ENCODE assay signal across 26 mouse cellular contexts in genomic region chr4:63222246-63222645, GRCm38 (mm10). TPM values are rescaled to one million over a fixed set of nuclear protein-coding genes. Genes with fewer than 3 reads are reported as not detected.
DNase-seq lines count a peak whose midpoint lies in the region; ATAC-seq and TF ChIP-seq lines count a peak whose summit lies in the region.
"Had no signal": no experiment of that assay in that cellular context is flagged by ENCODE, and none has a peak within 500 bp of the region (broad histone marks: within the 10 kb centered on the region; RNA-seq: fewer than 3 reads in every experiment).

No protein-coding gene starts in this region.

- no peaks in the 10 kb centered on the region for H3K9me3 ChIP-seq in intestine, embryonic 15.5 days
- H3K9me3 ChIP-seq in heart, embryonic 10.5 days = no peaks in the 10 kb centered on the region
- H3K9me3 ChIP-seq: embryonic facial prominence, embryonic 10.5 days; heart, embryonic 15.5 days had no signal

- ATAC-seq in CD4-positive, CD25-positive, alpha-beta regulatory T cell, adult 4 months = peak; percentile 64
- ATAC-seq in intestine, embryonic 15.5 days = no peak
- ATAC-seq: forebrain, postnatal 0 days; liver, postnatal 0 days had no signal

- WGBS in intestine, embryonic 15.5 days = 77% methylated on average over 8 of the region's 8 CpGs
- 92% methylated on average over 8 of the region's 8 CpGs for WGBS in heart, embryonic 10.5 days

- H3K9ac ChIP-seq in intestine, embryonic 15.5 days = no peak overlapping the region
- H3K9ac ChIP-seq: forebrain, postnatal 0 days; heart, embryonic 15.5 days; hindbrain, embryonic 14.5 days; liver, postnatal 0 days had no signal

- no peak for DNase-seq in gastrocnemius, adult 2 months
- no peak for DNase-seq in gastrocnemius, postnatal 4 days (ENCODE audit: low spot score in 2 of 2)
- peak; percentile 37 for DNase-seq in kidney, postnatal 14 days
- DNase-seq in thymus, postnatal 10 days (ENCODE audit: low spot score in 2 of 2) = peak; percentile 37 to 47
- no peak for DNase-seq in heart, embryonic 10.5 days (ENCODE audit: low spot score)
- no peak for DNase-seq in c-Kit-positive CD71-positive TER-119-positive erythroid progenitor cells, embryonic 14.5 days (ENCODE audit: low spot score)
- DNase-seq: adrenal gland, adult 8-10 months; forebrain, postnatal 0 days; liver, postnatal 0 days had no signal

- H3K4me3 ChIP-seq in gastrocnemius, adult 2 months = peak overlapping the region; percentile 32; the same call in 1 of the 2 replicates
- no peak overlapping the region for H3K4me3 ChIP-seq in intestine, embryonic 15.5 days (replicated peaks)
- H3K4me3 ChIP-seq in heart, embryonic 10.5 days = no peak overlapping the region
- H3K4me3 ChIP-seq: embryonic facial prominence, embryonic 10.5 days; heart, embryonic 15.5 days had no signal

- H3K4me1 ChIP-seq in intestine, embryonic 15.5 days (replicated peaks) = peaks cover 20% of the 10 kb centered on the region
- peaks cover 7% of the 10 kb centered on the region; the same call in 1 of the 2 replicates for H3K4me1 ChIP-seq in heart, embryonic 10.5 days

- no peak overlapping the region for H3K4me2 ChIP-seq in intestine, embryonic 15.5 days (replicated peaks)
- H3K4me2 ChIP-seq: heart, embryonic 15.5 days; hindbrain, embryonic 14.5 days; midbrain, embryonic 11.5 days had no signal

- H3K27me3 ChIP-seq in intestine, embryonic 15.5 days (replicated peaks) = no peaks in the 10 kb centered on the region
- peaks cover 47% of the 10 kb centered on the region; the same call in 1 of the 2 replicates for H3K27me3 ChIP-seq in heart, embryonic 10.5 days (ENCODE audit: insufficient read depth, poor library complexity, severe bottlenecking)
- H3K27me3 ChIP-seq: heart, embryonic 15.5 days had no signal

- H3K27ac ChIP-seq in gastrocnemius, adult 2 months = peak overlapping the region; percentile 39; the same call in 1 of the 2 replicates
- H3K27ac ChIP-seq in intestine, embryonic 15.5 days = no peak overlapping the region
- H3K27ac ChIP-seq in heart, embryonic 10.5 days = no peak overlapping the region
- H3K27ac ChIP-seq: embryonic facial prominence, embryonic 10.5 days; heart, embryonic 15.5 days; hindbrain, embryonic 14.5 days had no signal

- H3K36me3 ChIP-seq in intestine, embryonic 15.5 days = peaks cover 14% of the 10 kb centered on the region
- H3K36me3 ChIP-seq in heart, embryonic 10.5 days = peaks cover 6% of the 10 kb centered on the region
- H3K36me3 ChIP-seq: G1E; heart, embryonic 15.5 days had no signal

- no peak for TF ChIP-seq CTCF in gastrocnemius, adult 2 months (IDR thresholded peaks at IDR 0.05)

- intact Hi-C loops in gastrocnemius, adult 2 months (cut with DNase I) = no loop called here

RNA-seq across cellular contexts. Expression of gene Col27a1, which starts 8.4 kb away (rescaled TPM):
- total RNA-seq in gastrocnemius, adult 2 months (2021) = under 1 TPM; 0.23 to 0.75 TPM
- 10 to 100 TPM; 17.5 to 19.5 TPM for total RNA-seq in gastrocnemius, postnatal 4 days (2021)
- polyA plus RNA-seq in CD4-positive, CD25-positive, alpha-beta regulatory T cell, adult 4 months (2017; shearing (Covaris generic)) = under 1 TPM; 0.33 to 0.75 TPM
- 13.1 and 13.3 TPM in 2 replicates for polyA plus RNA-seq in intestine, embryonic 15.5 days (2015; fragmentation: Nextera tagmentation; extraction: Ambion mirVana)
- 2.3 and 4.3 TPM in 2 replicates for polyA plus RNA-seq in heart, embryonic 10.5 days (2016; fragmentation: Nextera tagmentation; extraction: Ambion mirVana)
- polyA plus RNA-seq: G1E had no signal

RNA-seq across cellular contexts. Expression of gene Kif12, which starts 50.3 kb away (rescaled TPM):
- not detected for total RNA-seq in gastrocnemius, adult 2 months (2021)
- not detected for total RNA-seq in gastrocnemius, postnatal 4 days (2021)
- not detected for polyA plus RNA-seq in CD4-positive, CD25-positive, alpha-beta regulatory T cell, adult 4 months (2017; shearing (Covaris generic))
- polyA plus RNA-seq in intestine, embryonic 15.5 days (2015; fragmentation: Nextera tagmentation; extraction: Ambion mirVana) = 67.1 and 77.3 TPM in 2 replicates
- 0.12 and 3.4 TPM in 2 replicates for polyA plus RNA-seq in heart, embryonic 10.5 days (2016; fragmentation: Nextera tagmentation; extraction: Ambion mirVana)
- total RNA-seq: adrenal gland, adult 8-10 months; CH12.LX; G1E; gastrocnemius, postnatal 36 days; heart, adult 8-10 months; heart, postnatal 36 days; layer of hippocampus, adult 18-20 months; layer of hippocampus, postnatal 25 days; left cerebral cortex, postnatal 10 days; megakaryocyte progenitor cell, adult 5-6 weeks had no signal
- polyA plus RNA-seq: cortical plate, adult 2 months; embryonic facial prominence, embryonic 10.5 days; forebrain, postnatal 0 days; G1E; limb, embryonic 11.5 days; midbrain, embryonic 11.5 days had no signal

Comparison
In these comparisons a context has a peak if more than half of its experiments do, and no peak if none do; other contexts are left out.
1. DNase-seq: peak in kidney, postnatal 14 days (single experiment) and thymus, postnatal 10 days (2 of 2); none in gastrocnemius, adult 2 months (single experiment), gastrocnemius, postnatal 4 days (0 of 2), heart, embryonic 10.5 days (single experiment) and c-Kit-positive CD71-positive TER-119-positive erythroid progenitor cells, embryonic 14.5 days (single experiment).
2. RNA of gene Kif12, which starts 50.3 kb away (polyA plus RNA-seq): 67.1 to 77.3 TPM in intestine, embryonic 15.5 days; 0.12 to 3.4 TPM in heart, embryonic 10.5 days and not detected in CD4-positive, CD25-positive, alpha-beta regulatory T cell, adult 4 months; every median in the first group is over 10 times any median in the second.